Mouse (Mus musculus) layer of hippocampus, postnatal 36 days (tissue): ENCODE measurements at regions not wholly inside any gene's neighbourhood (a gene's known extent, or its start where the extent isn't known, plus 50 kb on each side); places are given as distances from the start of the nearest gene placed in this dataset.

ENCODE experiments used
- DNase-seq, 2 experiments: peaks; one replicate each; pipeline ENCODE4 v3.0.0; 2022

DNA sequence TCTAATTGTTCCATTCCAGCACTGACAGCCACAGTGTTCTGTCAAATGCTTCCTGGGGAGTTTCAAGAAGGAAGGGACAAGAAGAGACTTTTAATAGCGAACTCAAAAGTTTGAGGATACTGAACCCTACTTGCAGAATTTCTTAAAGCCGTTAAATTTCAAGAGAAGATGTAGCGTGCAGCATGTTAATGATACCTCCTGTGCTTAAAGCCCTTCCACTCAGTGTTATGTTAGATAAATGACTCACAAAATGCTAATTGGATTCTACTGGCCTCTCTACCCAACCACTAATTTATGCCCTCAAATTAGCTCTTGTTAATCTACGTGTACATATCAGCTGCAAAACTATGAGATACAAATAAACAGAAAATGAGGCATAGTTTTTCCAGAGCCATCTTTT is 541.8 kb upstream of the Cdh20 start:
- no peak for DNase-seq

DNA sequence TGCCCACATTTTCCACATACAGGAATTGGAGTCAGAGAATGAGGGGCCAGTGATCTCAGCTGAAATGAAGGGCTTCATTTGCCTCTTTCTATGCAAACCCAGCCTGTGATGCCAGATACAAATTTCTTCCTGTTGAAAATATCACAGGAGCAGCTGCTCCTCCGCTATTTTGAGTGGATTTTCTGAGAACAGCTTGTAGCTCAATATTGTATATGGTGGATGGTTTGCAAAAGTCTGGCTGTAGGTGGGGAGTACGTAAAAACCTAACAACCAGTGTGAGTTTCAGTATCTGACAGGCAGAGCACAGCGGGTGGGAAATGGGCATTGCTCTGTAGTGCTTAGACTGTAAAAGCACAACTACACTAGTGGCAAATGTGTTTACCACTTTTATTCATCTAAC is 541.4 kb upstream of the Cdh20 start:
- peak; percentile 38 to 55 for DNase-seq

DNA sequence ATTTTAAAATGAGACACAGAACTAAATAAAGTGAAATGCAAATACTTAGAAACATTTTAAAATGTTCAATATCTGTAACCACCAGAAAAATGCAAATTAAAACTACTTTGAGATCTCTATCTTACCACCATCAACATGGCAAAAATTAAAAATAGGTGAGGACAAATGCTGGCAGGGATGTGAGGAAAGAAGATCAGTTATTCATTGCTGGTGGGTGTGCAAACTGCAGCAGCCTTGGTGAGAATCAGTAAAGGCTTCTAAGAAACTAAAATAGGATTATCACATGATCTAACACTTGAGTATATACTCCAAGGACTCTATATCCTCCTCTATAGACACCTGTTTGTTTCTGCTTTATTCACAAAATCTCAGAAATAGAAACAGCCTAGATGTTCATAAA is 526.7 kb upstream of the Cdh20 start:
- no peak for DNase-seq

DNA sequence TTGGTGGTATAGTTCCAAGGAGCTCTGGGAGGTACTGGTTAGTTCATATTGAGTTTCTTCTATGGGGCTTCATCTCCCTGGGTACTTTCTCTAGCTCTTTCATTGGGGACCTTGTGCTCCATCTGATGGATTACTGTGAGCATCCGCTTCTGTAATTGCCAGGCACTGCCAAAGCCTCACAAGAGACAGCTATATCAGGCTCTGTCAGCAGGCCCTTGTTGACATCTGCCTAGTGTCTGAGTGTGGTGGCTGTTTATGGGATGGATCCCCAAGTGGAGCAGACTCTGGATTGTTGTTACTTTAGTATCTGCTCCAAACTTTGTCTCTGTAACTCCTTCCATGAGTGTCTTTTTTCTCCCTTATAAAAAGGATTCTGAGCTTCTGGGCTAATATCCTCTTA is 502.6 kb upstream of the Cdh20 start:
- DNase-seq, result no peak

DNA sequence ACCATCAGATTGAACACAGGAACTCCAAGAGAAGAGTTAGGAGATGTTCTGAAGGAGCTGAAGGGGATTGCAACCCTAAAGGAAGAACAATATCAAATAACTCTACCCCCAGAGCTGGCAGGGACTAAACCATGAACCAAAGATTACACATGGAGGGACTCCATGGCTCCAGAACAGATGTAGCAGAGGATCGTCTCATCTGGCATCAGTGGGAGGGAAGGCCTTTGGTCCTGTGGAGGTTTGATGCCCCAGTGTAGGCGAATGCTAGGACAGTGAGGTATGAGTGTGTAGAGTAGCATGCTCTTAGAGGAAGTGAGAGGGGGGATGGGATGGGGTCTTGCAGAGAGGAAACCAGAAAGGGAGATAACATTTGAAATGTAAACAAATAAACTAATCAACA is 460.4 kb upstream of the Cdh20 start:
- DNase-seq, result no peak

DNA sequence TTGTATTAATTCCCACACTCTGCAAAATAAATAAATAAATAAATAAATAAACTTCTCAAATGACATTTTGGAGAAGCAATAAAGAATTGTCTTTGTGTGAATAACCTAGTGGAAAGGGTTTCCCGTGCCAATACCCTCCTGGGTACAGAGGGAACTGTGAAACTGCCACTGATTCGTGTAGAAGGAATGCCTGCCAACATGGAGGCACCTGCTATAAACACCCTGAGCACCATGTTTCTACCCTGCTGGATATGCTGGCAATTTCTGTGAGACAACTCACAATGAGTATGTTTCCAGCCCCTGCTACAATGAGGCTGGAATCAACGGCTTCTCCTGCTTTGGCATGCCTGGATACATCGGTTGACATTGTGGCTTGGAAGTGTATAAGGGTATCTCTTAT is 456.7 kb upstream of the Cdh20 start:
- peak in 1 of 2 experiments; percentile 3 for DNase-seq

DNA sequence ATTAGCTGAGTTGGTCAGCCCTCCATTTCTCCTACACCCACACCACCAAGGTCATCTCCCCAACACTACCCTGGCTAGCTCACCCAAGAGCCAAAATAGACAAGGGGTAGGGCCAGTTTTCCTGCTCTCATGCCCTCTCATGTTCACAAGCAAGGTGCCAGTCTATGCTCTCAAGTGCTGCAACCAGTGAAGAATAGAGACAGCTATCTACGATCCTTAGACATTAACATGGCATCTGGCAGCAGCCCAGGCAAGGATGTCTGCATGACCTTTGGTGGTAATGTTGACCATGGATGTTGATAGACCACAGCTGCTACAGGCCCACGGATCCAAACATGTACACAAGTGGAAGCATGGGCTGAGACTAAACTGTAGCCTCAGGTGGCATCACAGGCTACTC is 453.3 kb upstream of the Cdh20 start:
- DNase-seq, result no peak

DNA sequence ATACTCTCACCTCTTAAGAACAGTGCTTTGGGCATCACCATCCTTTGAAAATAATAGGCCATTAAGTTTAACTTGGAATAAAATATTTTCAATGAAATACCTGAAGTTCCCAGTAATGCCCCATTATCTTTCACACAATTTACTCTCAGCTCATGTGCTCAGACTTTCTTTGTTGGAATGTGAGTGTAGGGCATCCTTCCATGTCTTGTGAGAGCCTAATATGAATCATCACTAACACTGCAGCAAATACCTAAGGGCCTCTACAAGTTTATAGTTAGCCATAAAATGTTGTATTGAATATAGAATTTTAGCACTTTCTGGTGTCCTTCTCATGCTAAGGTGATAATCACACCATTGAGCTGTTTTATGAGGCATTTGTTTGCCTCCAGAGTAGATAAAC is 450.3 kb upstream of the Cdh20 start:
- DNase-seq, result no peak

DNA sequence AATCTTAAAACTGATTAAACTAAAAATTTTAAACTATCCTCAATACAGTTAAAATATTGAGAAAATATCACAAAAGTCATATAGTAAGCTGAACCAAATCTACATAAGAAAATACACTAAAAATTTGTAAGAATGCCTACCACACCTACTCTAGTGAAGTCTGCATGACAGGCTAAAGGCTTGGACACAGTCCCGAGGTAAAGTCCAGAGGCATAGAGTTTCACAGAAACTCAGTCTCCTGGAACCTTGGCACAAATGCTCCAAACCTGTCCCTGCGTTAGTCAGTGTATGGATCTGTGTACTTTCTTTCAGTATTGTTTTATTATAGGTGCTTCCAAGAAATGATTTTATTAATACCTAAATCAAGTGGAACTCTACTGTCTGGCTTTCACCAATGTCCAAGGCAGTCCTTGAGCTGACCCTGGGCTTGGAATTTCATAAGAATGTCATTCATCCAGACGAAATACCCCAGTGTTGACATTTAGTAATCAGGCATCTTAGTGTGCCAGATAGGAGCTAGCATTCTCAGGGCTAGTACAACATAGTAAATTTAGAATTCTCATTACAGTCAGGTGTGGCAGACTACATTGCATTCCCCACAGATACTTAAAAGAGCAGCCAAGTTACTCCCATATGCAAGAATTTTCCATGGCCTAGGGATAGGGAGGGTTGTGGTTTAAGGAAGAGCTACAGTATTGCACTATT is 435.5 kb upstream of the Cdh20 start:
- DNase-seq, result no peak

DNA sequence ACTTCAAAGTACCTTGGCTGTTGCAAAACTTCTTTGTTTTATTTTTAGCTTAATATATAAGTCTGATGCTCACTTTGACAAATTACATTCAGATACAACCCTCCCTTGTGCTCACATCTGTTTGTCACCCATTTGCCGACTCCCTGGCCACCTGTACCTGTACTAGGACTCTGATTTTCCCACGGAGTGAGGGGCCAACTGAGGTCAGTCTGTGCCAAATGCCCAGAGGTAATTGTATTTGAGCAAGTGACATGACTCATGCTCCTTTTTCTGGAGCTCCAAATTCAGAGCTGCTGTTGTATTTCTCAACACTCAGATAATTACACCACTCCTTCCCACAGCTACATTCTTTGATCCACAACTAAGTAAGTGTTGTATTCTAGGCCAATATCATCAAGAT is 434.8 kb upstream of the Cdh20 start:
- DNase-seq, result no peak
